Mouse (Mus musculus) CH12.LX (cell line): ENCODE measurements around the gene Mettl21e.

Experiments used
- CHD1 ChIP-seq: IDR thresholded peaks from 2 replicates; pipeline ENCODE4 v1.6.1; 2012; ENCODE audit warnings: low read depth, low read length, improper control_type of control experiment, inconsistent platforms
- CTCF ChIP-seq, 2 experiments: IDR thresholded peaks in 1 of 2; conservative IDR thresholded peaks in 1 of 2; 2 replicates each; pipeline ENCODE4 v1.5.1; 2011 to 2012; ENCODE audit warnings: low read depth in 2 of 2, low read length in 2 of 2, improper control_type of control experiment in 1 of 2, inconsistent platforms in 1 of 2, mild to moderate bottlenecking in 1 of 2, moderate library complexity in 1 of 2

GRCm38 (mm10) chr1:44167859-44168383, 50.8 kb downstream of the Mettl21e start:
- TF ChIP-seq CTCF (conservative IDR thresholded peaks at IDR 0.05 in 1 of 2, IDR thresholded peaks at IDR 0.05 in 1 of 2; ENCODE audit: low read depth in 2 of 2, low read length in 2 of 2) (peak in 1 of 2 experiments; percentile 27; a peak in 1 of 4 replicates), CHD1 (no peak)
